Mouse (Mus musculus) B cell, adult (primary cell): ENCODE measurements around the gene Olfr65. TPM values are rescaled to one million over a fixed set of nuclear protein-coding genes. Genes with fewer than 3 reads are reported as not detected.

Experiments used
- total RNA-seq: library from RNA; stranded (reverse); gene quantifications from 4 replicates; pipeline ENCODE4 v1.2.4, GENCODE M21; 2023; ENCODE audit not compliant: inconsistent age

Olfr65 gene
- total RNA-seq = not detected in 4 replicates

DNA sequence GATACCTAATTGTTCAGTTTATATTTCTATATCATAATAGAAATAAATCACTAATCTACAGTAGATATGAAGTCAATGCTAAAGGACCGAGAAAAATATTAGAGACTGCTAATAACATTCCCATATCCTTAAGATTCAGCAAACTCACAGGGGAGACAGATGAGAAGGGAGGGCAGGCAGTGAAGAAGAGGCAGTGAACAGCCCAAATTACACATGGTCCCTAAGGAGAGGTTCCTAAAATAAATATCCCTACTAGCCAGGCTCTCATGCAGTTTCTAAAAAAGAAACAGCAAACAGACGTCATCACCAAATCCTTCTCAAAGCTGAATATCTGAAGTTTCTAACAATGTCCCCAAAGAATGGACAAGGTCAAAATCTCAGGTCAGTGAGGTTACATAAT, at the start of gene Olfr65:
TSS of gene Olfr65 (plus strand) at position 301 of the 400 bp plus-strand sequence.

DNA sequence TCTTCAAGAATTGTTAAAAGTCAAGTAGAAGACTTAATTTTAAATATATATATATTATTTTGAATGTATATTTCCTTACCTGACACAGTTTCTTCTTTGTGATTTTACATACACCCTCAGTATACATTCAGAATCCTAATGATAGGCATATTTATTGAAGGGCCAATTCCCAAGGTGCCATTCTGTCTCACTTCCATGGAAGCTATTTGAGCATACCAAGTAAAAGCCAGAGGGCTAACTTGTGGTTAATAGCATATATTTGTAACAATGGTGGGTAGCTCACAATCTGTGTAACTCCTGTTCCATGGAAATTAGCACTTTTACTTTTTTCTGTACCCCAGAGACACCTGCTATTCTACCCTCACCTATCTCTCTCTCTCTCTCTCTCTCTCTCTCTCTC, 17.1 kb upstream of the Olfr65 start, which contains the start of gene Olfr66:
TSS of gene Olfr66 (minus strand) at position 101 of the 400 bp plus-strand sequence.

DNA sequence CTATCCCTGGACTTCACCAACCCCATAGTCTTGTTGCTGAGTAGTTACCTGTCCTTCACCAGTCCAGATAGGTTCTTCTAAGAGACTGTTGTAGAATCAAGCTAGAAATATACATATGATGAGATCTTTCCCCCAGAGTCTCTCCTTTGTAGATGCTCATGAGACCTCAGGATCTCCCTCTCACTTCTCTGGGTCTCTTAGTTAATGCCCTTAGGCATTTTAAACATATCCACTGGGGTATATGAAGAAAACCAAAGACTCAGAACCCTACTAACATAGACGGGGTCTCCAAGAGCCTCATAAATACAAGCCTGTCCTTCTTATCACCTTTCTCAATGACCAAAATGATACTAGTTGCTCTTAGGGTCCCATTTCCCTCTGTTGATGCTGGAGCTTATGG, 8.9 kb upstream of the Olfr65 start, which contains the start of gene Olfr64:
TSS of gene Olfr64 (minus strand) at position 101 of the 400 bp plus-strand sequence.

DNA sequence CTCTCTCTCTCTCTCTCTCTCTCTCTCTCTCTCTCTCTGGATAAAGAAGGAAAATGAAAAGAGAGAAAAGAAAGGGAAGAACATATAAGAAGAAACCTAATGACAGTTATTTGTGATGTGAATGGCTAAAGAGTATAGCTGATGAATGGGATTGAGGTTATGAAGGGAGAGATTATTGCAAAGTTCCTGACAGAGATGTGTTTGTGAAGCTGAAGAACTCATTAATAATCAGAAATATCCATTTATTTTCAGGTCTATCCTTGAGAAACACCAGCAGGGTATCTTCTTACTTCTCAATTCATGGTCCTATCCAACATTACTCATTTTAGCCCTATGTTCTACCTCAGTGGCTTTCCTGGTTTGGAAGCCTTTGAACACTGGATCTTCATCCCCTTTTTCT, 25.2 kb downstream of the Olfr65 start, which contains the start of gene Olfr631:
TSS of gene Olfr631 (plus strand) at position 301 of the 400 bp plus-strand sequence.

DNA sequence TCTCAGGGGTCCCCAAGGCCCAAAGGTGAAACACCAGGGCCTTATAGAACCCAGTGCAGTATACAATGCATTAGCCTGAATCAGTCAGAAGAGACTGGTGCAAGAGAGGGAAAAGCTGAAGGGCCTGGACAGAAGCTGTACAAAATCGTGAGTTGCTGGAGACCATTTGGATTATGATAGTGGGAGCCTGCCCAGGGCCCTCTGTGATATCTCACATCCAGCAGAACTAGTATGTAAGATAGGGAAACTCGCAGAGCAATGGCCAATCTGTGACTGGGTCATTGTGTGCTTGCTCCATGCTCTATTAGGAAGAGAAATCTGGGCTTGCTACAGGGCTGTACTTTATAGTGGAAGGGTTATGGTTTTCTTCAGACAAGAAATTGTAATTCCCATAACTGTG, 31.0 kb downstream of the Olfr65 start, which contains the start of gene Olfr632:
TSS of gene Olfr632 (plus strand) at position 84 of the 400 bp plus-strand sequence.

DNA sequence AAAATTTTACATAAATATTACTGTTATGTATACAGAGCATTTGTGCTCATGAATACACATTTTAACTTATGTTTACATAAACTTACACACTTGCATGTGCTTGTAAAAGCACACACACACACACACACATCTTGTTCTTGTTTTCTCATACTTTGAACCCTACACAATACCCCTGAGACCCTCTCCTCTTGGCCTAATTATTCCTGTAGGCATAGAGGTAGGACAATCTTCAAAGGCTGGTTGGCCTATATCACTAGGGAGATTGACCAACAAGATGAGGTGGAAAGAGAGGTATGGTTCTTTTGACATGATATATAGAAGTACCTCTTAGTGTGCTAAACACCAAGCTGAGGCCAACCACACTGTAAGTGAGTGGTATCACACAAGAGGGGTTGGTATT, 40.9 kb downstream of the Olfr65 start, which contains the start of gene Olfr633:
TSS of gene Olfr633 (plus strand) at position 301 of the 400 bp plus-strand sequence.

Other genes with a start within 250 kb of the Olfr65 start
- gene Olfr623, start 239.8 kb upstream of the Olfr65 start, total RNA-seq = not detected in 4 replicates
- gene Olfr624, start 232.3 kb upstream of the Olfr65 start, total RNA-seq = not detected in 4 replicates
- gene Olfr625-ps1, start 220.8 kb upstream of the Olfr65 start, total RNA-seq = not detected in 4 replicates
- gene Olfr243, start 188.8 kb upstream of the Olfr65 start, total RNA-seq = not detected in 4 replicates
- not detected in 4 replicates for gene Olfr628, start 173.1 kb upstream of the Olfr65 start, total RNA-seq
- not detected in 4 replicates for gene Olfr629, start 158.5 kb upstream of the Olfr65 start, total RNA-seq
- gene Olfr630, start 146.2 kb upstream of the Olfr65 start, total RNA-seq = not detected in 4 replicates
- gene Olfr69, start 131.9 kb upstream of the Olfr65 start, total RNA-seq = not detected in 4 replicates
- gene Olfr68, start 123.8 kb upstream of the Olfr65 start, total RNA-seq = not detected in 4 replicates
- not detected in 4 replicates for gene Olfr67, start 111.7 kb upstream of the Olfr65 start, total RNA-seq
- 3.1 to 9.5 TPM (median 3.9 TPM) in 4 replicates for gene Hbb-bt, start 89.5 kb upstream of the Olfr65 start, total RNA-seq
- gene Hbb-bs, start 75.4 kb upstream of the Olfr65 start, total RNA-seq = 5.7 to 29.6 TPM (median 17.0 TPM) in 4 replicates
- not detected in 4 replicates for gene Hbb-bh2, start 63.0 kb upstream of the Olfr65 start, total RNA-seq
- 0.94 TPM in 1 of 4 replicates, not detected in the others for gene Hbb-bh1, start 60.3 kb upstream of the Olfr65 start, total RNA-seq
- gene Hbb-y, start 50.3 kb upstream of the Olfr65 start, total RNA-seq = not detected in 4 replicates
- not detected in 4 replicates for gene Olfr66, start 17.2 kb upstream of the Olfr65 start, total RNA-seq
- gene Olfr64, start 9.0 kb upstream of the Olfr65 start, total RNA-seq = not detected in 4 replicates
- gene Olfr631, start 25.3 kb downstream of the Olfr65 start, total RNA-seq = not detected in 4 replicates
- not detected in 4 replicates for gene Olfr632, start 30.9 kb downstream of the Olfr65 start, total RNA-seq
- gene Olfr633, start 41.0 kb downstream of the Olfr65 start, total RNA-seq = not detected in 4 replicates
- not detected in 4 replicates for gene Olfr635, start 67.7 kb downstream of the Olfr65 start, total RNA-seq
- gene Olfr638, start 95.3 kb downstream of the Olfr65 start, total RNA-seq = not detected in 4 replicates
- gene Olfr639, start 113.8 kb downstream of the Olfr65 start, total RNA-seq = 0.16 TPM in 1 of 4 replicates, not detected in the others
- not detected in 4 replicates for gene Olfr640, start 122.1 kb downstream of the Olfr65 start, total RNA-seq
- not detected in 4 replicates for gene Olfr641, start 132.0 kb downstream of the Olfr65 start, total RNA-seq
- not detected in 4 replicates for gene Olfr642, start 149.2 kb downstream of the Olfr65 start, total RNA-seq
- not detected in 4 replicates for gene 4930516K23Rik, start 158.0 kb downstream of the Olfr65 start, total RNA-seq
- gene Olfr644, start 168.4 kb downstream of the Olfr65 start, total RNA-seq = not detected in 4 replicates
- not detected in 4 replicates for gene Olfr645, start 182.0 kb downstream of the Olfr65 start, total RNA-seq
- 0.27 to 0.29 TPM (median 0.27 TPM) in 3 of 4 replicates, not detected in the other for gene Olfr646, start 201.4 kb downstream of the Olfr65 start, total RNA-seq
- not detected in 4 replicates for gene Ubqln5, start 226.3 kb downstream of the Olfr65 start, total RNA-seq
- gene Olfr643, start 233.9 kb downstream of the Olfr65 start, total RNA-seq = not detected in 4 replicates
- not detected in 4 replicates for gene Ubqln3, start 239.8 kb downstream of the Olfr65 start, total RNA-seq
- not detected in 4 replicates for gene Ubqlnl, start 247.1 kb downstream of the Olfr65 start, total RNA-seq